Mouse (Mus musculus) G1E (cell line): Measurements from ENCODE around the gene Etv4.

Experiments used
- CTCF ChIP-seq: IDR thresholded peaks from 2 replicates; pipeline ENCODE4 v1.5.1; 2012; ENCODE audit warnings: low read depth, low read length, inconsistent platforms, mixed read lengths
- TAL1 ChIP-seq: conservative IDR thresholded peaks from 2 replicates; pipeline ENCODE4 v1.6.1; 2012; ENCODE audit warnings: low read depth, low read length, inconsistent platforms, mixed read lengths

DNA sequence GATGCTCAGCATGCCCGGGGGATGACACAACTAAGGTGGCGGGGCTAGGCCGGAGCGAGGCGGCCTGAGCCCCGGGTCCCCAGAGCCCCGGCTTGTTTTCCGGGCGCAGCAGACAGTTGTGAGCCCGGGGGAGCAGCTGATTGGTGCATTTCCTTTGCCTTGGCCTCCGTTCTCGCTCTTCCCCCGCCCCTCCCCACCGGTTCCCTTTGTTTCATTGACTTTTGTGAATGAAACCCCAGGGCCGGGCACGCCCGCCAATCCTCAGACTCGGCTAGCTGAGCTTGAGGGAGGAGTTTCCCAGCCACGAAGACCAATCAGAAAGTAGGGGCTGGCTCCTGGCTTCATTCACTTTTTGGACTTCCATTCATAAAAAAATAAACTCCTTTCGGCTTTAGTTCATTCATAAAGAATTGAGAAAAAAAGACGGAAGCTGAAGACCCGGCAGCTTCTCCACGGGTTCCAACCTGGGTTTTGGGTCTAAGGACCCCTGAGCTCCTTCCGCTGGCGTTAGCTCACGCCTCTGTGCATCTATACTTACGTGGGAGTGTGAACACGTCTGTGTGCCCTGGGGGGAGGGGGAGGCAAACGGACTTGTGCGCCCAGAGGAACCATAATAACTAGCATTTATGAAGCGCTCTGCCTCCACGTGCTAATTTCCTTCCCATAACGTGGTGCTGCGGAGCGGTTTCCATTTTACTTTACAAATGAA, at the start of gene Etv4:
- TF ChIP-seq CTCF (no peak), TAL1 (no peak)
